Mouse (Mus musculus): ENCODE measurements at regions not wholly inside any gene's neighbourhood (a gene's known extent, or its start where the extent isn't known, plus 50 kb on each side); places are given as distances from the start of the nearest gene placed in this dataset.

GRCm38 (mm10) chr13:113536306-113536705, 82.1 kb downstream of the Snx18 start:
- no peak overlapping the region for H3K9ac ChIP-seq (ENCODE audit: insufficient read depth, low read depth)
- no peak overlapping the region for H3K27ac ChIP-seq (ENCODE audit: insufficient read depth, low read depth)
- no peak overlapping the region for H3K4me2 ChIP-seq (ENCODE audit: insufficient read depth, low read depth, poor library complexity, severe bottlenecking)
- DNase-seq (ENCODE audit: extremely low read depth): no peak
- no peak overlapping the region for H3K4me3 ChIP-seq (replicated peaks in 1 of 3; ENCODE audit: low read depth in 2 of 3, low read length in 2 of 3, poor library complexity in 1 of 3)
- no peaks in the 10 kb centered on the region for H3K36me3 ChIP-seq (replicated peaks in 1 of 2; ENCODE audit: control insufficient read depth in 1 of 2, insufficient read depth in 1 of 2, low read length in 1 of 2)
- H3K4me1 ChIP-seq (ENCODE audit: control insufficient read depth in 1 of 2, insufficient read depth in 2 of 2): no peaks in the 10 kb centered on the region
- dilution Hi-C loops (cut with MboI; ENCODE audit: extremely low pct_ligation_motif_present, extremely low pct_unique_long_range_greater_than_20kb, low sequenced_read_pairs) (no loop called here), in situ Hi-C loops (cut with MboI; ENCODE audit: low pct_ligation_motif_present, low pct_unique_long_range_greater_than_20kb, low sequenced_read_pairs) (no loop called here)
- H3K9me3 ChIP-seq (replicated peaks; ENCODE audit: low read length): no peaks in the 10 kb centered on the region
- TF ChIP-seq TBP (conservative IDR thresholded peaks at IDR 0.05; ENCODE audit: low read depth, low read length) (no peak), EP300 (IDR thresholded peaks at IDR 0.05; ENCODE audit: low read length) (no peak), MAFK (IDR thresholded peaks at IDR 0.05; ENCODE audit: insufficient replicate concordance, low read length) (no peak), SIN3A (IDR thresholded peaks at IDR 0.05; ENCODE audit: low read length) (no peak), MXI1 (IDR thresholded peaks at IDR 0.05; ENCODE audit: low read depth, low read length) (no peak), USF1 (IDR thresholded peaks at IDR 0.05; ENCODE audit: low read depth, low read length) (no peak), MYC (IDR thresholded peaks at IDR 0.05; ENCODE audit: low read depth, low read length) (no peak), BHLHE40 (IDR thresholded peaks at IDR 0.05; ENCODE audit: low read depth, low read length) (no peak), NELFE (IDR thresholded peaks at IDR 0.05; ENCODE audit: low read depth, low read length) (no peak), MEF2A (IDR thresholded peaks at IDR 0.05; ENCODE audit: borderline replicate concordance, low read depth, low read length) (no peak), ZMIZ1 (IDR thresholded peaks at IDR 0.05; ENCODE audit: low read depth, low read length) (no peak), MAZ (IDR thresholded peaks at IDR 0.05; ENCODE audit: low read depth, low read length) (no peak), SMC3 (IDR thresholded peaks at IDR 0.05; ENCODE audit: low read depth, low read length) (no peak)
- no peaks in the 10 kb centered on the region for H3K79me2 ChIP-seq (replicated peaks; ENCODE audit: control insufficient read depth, extremely low read depth, insufficient read depth, poor library complexity, severe bottlenecking)
- no peaks in the 10 kb centered on the region for H3K27me3 ChIP-seq (replicated peaks)

DNA sequence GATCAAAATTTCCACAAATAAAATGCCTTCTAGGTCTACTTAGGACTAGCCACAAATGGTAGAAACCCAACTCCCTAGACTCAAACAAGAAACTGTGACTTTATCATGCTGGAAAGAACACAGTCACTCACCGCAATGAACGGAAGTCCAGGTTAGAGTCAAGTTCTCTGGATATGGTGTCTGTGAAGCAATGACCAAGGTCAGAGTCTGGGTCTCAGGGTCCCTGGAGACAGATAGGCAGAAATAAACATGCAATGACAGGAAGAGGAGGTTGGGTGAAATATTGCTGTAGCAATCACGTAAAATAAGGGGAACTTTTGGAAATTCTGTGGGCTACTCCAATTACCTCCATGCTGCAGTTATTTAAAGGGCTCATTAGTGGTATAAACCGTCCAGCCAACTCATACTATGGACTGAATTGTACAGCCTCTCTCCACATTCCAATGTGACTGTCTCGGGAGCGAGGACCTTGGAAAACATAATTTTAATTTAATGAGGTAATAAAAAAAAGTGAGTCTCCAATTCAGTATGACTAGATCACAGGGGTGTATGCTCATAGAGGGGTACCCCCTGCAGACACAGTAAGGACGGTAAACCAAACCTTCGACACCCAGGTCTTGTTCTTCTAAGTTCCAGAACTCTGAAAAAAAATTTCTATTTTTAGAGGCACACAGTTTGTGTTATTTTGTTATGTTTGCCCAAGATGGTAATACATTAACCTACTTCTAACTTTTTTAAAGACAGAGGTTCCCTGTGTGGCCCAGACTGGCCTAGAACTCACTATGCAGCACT, 83.5 kb downstream of the Snx18 start:
- no peak overlapping the region for H3K4me2 ChIP-seq (ENCODE audit: insufficient read depth, low read depth, poor library complexity, severe bottlenecking)
- H3K9me3 ChIP-seq (replicated peaks; ENCODE audit: low read length): no peaks in the 10 kb centered on the region
- dilution Hi-C loops (cut with MboI; ENCODE audit: extremely low pct_ligation_motif_present, extremely low pct_unique_long_range_greater_than_20kb, low sequenced_read_pairs) (no loop called here), in situ Hi-C loops (cut with MboI; ENCODE audit: low pct_ligation_motif_present, low pct_unique_long_range_greater_than_20kb, low sequenced_read_pairs) (no loop called here)
- DNase-seq (ENCODE audit: extremely low read depth): no peak
- TF ChIP-seq ZKSCAN1 (IDR thresholded peaks at IDR 0.05; ENCODE audit: borderline replicate concordance, low read depth, low read length) (no peak), MAFK (IDR thresholded peaks at IDR 0.05; ENCODE audit: insufficient replicate concordance, low read length) (no peak), MEF2A (IDR thresholded peaks at IDR 0.05; ENCODE audit: borderline replicate concordance, low read depth, low read length) (no peak), CHD1 (IDR thresholded peaks at IDR 0.05; ENCODE audit: low read depth, low read length) (no peak), MYC (IDR thresholded peaks at IDR 0.05; ENCODE audit: low read depth, low read length) (no peak), CTCF (conservative IDR thresholded peaks at IDR 0.05 in 1 of 2, IDR thresholded peaks at IDR 0.05 in 1 of 2; ENCODE audit: low read depth in 2 of 2, low read length in 2 of 2) (no peak), JUN (IDR thresholded peaks at IDR 0.05; ENCODE audit: insufficient read depth, low read depth, low read length) (no peak), ZNF384 (IDR thresholded peaks at IDR 0.05; ENCODE audit: low read depth, low read length) (no peak), BHLHE40 (IDR thresholded peaks at IDR 0.05; ENCODE audit: low read depth, low read length) (no peak), MXI1 (IDR thresholded peaks at IDR 0.05; ENCODE audit: low read depth, low read length) (no peak), NELFE (IDR thresholded peaks at IDR 0.05; ENCODE audit: low read depth, low read length) (no peak), PAX5 (IDR thresholded peaks at IDR 0.05; ENCODE audit: low read length) (no peak), IRF4 (IDR thresholded peaks at IDR 0.05; ENCODE audit: low read depth, low read length) (no peak), GABPA (IDR thresholded peaks at IDR 0.05; ENCODE audit: insufficient replicate concordance, low read depth, low read length) (no peak), ZC3H11A (IDR thresholded peaks at IDR 0.05; ENCODE audit: low read depth, low read length) (no peak), EP300 (IDR thresholded peaks at IDR 0.05; ENCODE audit: low read length) (no peak)
- H3K36me3 ChIP-seq (replicated peaks in 1 of 2; ENCODE audit: control insufficient read depth in 1 of 2, insufficient read depth in 1 of 2, low read length in 1 of 2): no peaks in the 10 kb centered on the region
- no peaks in the 10 kb centered on the region for H3K27me3 ChIP-seq (replicated peaks)
- H3K27ac ChIP-seq (ENCODE audit: insufficient read depth, low read depth): no peak overlapping the region
- H3K9ac ChIP-seq (ENCODE audit: insufficient read depth, low read depth): no peak overlapping the region
- no peaks in the 10 kb centered on the region for H3K4me1 ChIP-seq (ENCODE audit: control insufficient read depth in 1 of 2, insufficient read depth in 2 of 2)
- no peak overlapping the region for H3K4me3 ChIP-seq (replicated peaks in 1 of 3; ENCODE audit: low read depth in 2 of 3, low read length in 2 of 3, poor library complexity in 1 of 3)
- H3K79me2 ChIP-seq (replicated peaks; ENCODE audit: control insufficient read depth, extremely low read depth, insufficient read depth, poor library complexity, severe bottlenecking): no peaks in the 10 kb centered on the region
